Comparison of ENCODE assay signal across 10 mouse cellular contexts in genomic region chr15:25844771-25845170, GRCm38 (mm10). TPM values are rescaled to one million over a fixed set of nuclear protein-coding genes. Genes with fewer than 3 reads are reported as not detected.
DNase-seq lines count a peak whose midpoint lies in the region; ATAC-seq lines count a peak whose summit lies in the region.
"Had no signal": no experiment of that assay in that cellular context is flagged by ENCODE, and none has a peak within 500 bp of the region (broad histone marks: within the 10 kb centered on the region; RNA-seq: fewer than 3 reads in every experiment).

No protein-coding gene starts in this region.

- no peaks in the 10 kb centered on the region for H3K36me3 ChIP-seq in embryonic facial prominence, embryonic 13.5 days
- H3K36me3 ChIP-seq in embryonic facial prominence, embryonic 10.5 days (replicated peaks), result no peaks in the 10 kb centered on the region
- H3K36me3 ChIP-seq in kidney, embryonic 14.5 days (ENCODE audit: control insufficient read depth, insufficient read depth, low read length), result no peaks in the 10 kb centered on the region
- H3K36me3 ChIP-seq: stomach, embryonic 15.5 days had no signal

- peak overlapping the region; percentile 14; the same call in 1 of the 2 replicates for H3K4me2 ChIP-seq in embryonic facial prominence, embryonic 13.5 days
- H3K4me2 ChIP-seq in kidney, embryonic 14.5 days (replicated peaks; ENCODE audit: low read depth, low read length), result peak overlapping the region; percentile 95

- WGBS in embryonic facial prominence, embryonic 13.5 days, result 53% methylated on average over 4 of the region's 4 CpGs
- WGBS in embryonic facial prominence, embryonic 10.5 days, result 54% methylated on average over 4 of the region's 4 CpGs
- 53% methylated on average over 4 of the region's 4 CpGs for WGBS in kidney, embryonic 14.5 days

- H3K9me3 ChIP-seq in embryonic facial prominence, embryonic 13.5 days, result no peaks in the 10 kb centered on the region
- peaks cover 4% of the 10 kb centered on the region; the same call in 1 of the 2 replicates for H3K9me3 ChIP-seq in embryonic facial prominence, embryonic 10.5 days
- peaks cover 3% of the 10 kb centered on the region; the same call in 1 of the 2 replicates for H3K9me3 ChIP-seq in kidney, embryonic 14.5 days (ENCODE audit: control insufficient read depth, low read length)
- H3K9me3 ChIP-seq: stomach, embryonic 15.5 days had no signal

- no peak for ATAC-seq in embryonic facial prominence, embryonic 13.5 days (ENCODE audit: insufficient number of reproducible peaks, insufficient read depth, low FRiP score, low TSS enrichment, low read depth)
- ATAC-seq in kidney, embryonic 14.5 days (ENCODE audit: low FRiP score, low TSS enrichment), result no peak

- H3K27ac ChIP-seq in embryonic facial prominence, embryonic 13.5 days, result no peak overlapping the region
- no peak overlapping the region for H3K27ac ChIP-seq in embryonic facial prominence, embryonic 10.5 days (replicated peaks)
- no peak overlapping the region for H3K27ac ChIP-seq in kidney, embryonic 14.5 days (ENCODE audit: low read depth, low read length)
- H3K27ac ChIP-seq: stomach, embryonic 15.5 days had no signal

- no peak overlapping the region for H3K4me3 ChIP-seq in embryonic facial prominence, embryonic 13.5 days
- H3K4me3 ChIP-seq in embryonic facial prominence, embryonic 10.5 days, result no peak overlapping the region
- peak overlapping the region; percentile 71; the same call in 1 of the 2 replicates for H3K4me3 ChIP-seq in kidney, embryonic 14.5 days (ENCODE audit: low read length)

- peaks cover 12% of the 10 kb centered on the region for H3K4me1 ChIP-seq in embryonic facial prominence, embryonic 13.5 days
- peaks cover 20% of the 10 kb centered on the region for H3K4me1 ChIP-seq in embryonic facial prominence, embryonic 10.5 days
- no peaks in the 10 kb centered on the region for H3K4me1 ChIP-seq in kidney, embryonic 14.5 days (ENCODE audit: control insufficient read depth, insufficient read depth, low read length)

- peaks cover 32% of the 10 kb centered on the region for H3K27me3 ChIP-seq in embryonic facial prominence, embryonic 13.5 days
- peaks cover 38% of the 10 kb centered on the region for H3K27me3 ChIP-seq in embryonic facial prominence, embryonic 10.5 days (replicated peaks; ENCODE audit: low read depth, poor library complexity, severe bottlenecking)
- H3K27me3 ChIP-seq in kidney, embryonic 14.5 days (ENCODE audit: control insufficient read depth, insufficient read depth, low read length), result peaks cover 9% of the 10 kb centered on the region
- H3K27me3 ChIP-seq: stomach, embryonic 15.5 days had no signal

- no peak for DNase-seq in embryonic facial prominence, embryonic 10.5 days (ENCODE audit: low spot score)
- no peak for DNase-seq in kidney, postnatal 14 days
- peak; percentile 16 for DNase-seq in thymus, postnatal 14 days
- no peak for DNase-seq in thymus, postnatal 4 days
- no peak for DNase-seq in cerebellum, postnatal 25 days
- DNase-seq in ovary, postnatal 14 days (ENCODE audit: low spot score), result no peak
- DNase-seq: adrenal gland, adult 2 months had no signal

- no peak overlapping the region for H3K9ac ChIP-seq in embryonic facial prominence, embryonic 13.5 days
- H3K9ac ChIP-seq in kidney, embryonic 14.5 days (ENCODE audit: low read depth, low read length), result no peak overlapping the region
- H3K9ac ChIP-seq: stomach, embryonic 15.5 days had no signal

RNA-seq across cellular contexts. Expression of gene Retreg1, which starts 1.8 kb away (rescaled TPM):
- 4.7 and 5.5 TPM in 2 replicates for polyA plus RNA-seq in embryonic facial prominence, embryonic 13.5 days (2015; fragmentation: Nextera tagmentation; extraction: Ambion mirVana)
- 2.2 and 2.5 TPM in 2 replicates for polyA plus RNA-seq in embryonic facial prominence, embryonic 10.5 days (2016; fragmentation: Nextera tagmentation; extraction: Ambion mirVana)
- 10.2 and 14.6 TPM in 2 replicates for polyA plus RNA-seq in kidney, embryonic 14.5 days (2014; fragmentation: Nextera tagmentation; extraction: Ambion mirVana)
